Mouse (Mus musculus): ENCODE results near the gene Tcf7.

Gene Tcf7

DNA sequence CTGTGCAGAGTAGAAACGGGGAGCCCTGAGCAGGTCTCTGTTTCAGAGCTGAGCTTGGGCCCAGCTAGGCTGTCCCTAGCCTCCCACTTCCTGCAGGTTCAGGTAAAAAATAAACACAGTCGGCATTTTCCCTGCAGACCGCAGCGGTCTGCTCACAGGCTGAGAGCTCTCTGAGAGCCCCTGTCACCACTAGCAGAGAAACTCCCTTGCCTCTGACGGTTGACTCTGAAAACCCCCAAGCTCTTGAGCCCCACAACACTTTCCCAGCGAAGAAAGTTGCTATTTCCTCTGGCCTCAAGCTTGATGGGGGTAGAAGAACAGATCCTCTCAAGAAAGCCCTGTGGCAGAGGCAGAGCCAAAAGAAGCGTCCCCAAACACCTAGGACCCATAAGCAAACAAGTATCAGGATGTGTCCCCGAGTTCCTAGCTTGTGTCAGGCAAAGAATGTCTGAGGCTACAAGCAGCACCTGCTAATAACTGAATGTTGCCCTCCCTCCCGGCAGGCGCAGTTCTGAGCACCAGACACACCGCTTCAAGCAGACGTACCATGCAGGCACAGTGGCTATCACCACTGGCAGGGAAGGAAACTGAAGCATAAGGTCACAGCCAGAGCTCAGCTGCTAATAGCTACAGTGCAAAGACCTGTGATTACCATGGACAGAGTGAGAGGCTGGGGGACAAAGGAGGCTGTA, 17.1 kb downstream of the Tcf7 start:
- no peak for DNase-seq

DNA sequence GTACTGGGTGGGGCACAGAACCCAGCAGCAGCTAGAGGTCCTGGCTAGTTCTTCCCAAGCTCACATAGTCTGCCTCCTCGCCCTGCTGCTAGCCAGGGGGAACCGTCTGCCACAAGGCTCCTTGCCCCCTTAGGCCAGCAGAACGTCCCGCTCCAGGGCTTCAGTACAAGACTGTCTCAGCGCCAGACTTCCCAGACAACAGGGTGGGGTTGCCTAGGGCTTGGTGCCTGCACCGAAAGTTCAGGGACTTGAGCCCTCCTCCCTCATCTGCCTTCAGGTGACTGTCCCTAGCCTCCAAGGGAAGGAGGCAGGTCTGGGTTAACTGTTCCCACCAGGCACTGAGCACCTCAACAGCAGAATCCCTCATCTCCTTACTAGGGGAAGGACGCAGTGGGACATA, 17.9 kb downstream of the Tcf7 start:
- no peak for DNase-seq

DNA sequence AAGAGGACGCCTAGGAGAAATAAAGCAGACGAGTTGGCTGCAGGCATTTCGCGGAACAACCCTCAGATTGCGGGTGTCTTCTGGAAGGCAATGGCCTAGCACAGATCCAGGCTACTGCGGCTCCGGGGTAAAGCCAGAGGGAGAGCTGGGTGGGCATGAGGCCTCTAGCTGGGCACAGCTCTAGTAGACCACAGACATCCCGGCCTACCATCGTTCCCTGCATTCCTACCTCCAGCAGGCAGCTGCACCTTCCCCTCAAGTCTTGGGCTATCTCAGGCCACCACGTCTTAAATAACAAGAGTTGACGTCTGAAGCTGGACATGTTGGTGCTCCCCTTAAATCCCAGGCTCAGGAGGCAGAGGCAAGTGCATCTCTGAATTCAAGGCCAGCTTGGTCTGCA, 20.5 kb downstream of the Tcf7 start:
- no peak for DNase-seq

DNA sequence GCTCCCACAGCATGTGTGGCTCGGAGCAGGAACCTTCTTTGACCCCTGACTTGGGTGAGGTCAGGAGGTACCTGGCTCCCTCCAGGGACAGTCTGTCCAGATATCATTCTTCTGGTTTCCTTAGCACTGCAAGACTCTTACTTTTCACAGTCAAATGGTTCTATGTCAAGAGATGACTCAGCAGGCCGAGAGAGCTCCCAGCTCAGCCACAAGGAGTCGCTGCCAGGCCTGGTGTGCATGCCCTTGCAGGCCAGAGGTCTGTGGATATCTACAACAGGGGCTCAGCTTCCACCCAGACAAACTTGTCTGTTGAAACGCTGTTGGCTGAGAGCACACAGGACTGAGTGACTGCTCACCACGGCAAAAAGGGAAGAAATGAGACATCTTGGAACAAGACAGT, 20.9 kb downstream of the Tcf7 start:
- no peak for DNase-seq

DNA sequence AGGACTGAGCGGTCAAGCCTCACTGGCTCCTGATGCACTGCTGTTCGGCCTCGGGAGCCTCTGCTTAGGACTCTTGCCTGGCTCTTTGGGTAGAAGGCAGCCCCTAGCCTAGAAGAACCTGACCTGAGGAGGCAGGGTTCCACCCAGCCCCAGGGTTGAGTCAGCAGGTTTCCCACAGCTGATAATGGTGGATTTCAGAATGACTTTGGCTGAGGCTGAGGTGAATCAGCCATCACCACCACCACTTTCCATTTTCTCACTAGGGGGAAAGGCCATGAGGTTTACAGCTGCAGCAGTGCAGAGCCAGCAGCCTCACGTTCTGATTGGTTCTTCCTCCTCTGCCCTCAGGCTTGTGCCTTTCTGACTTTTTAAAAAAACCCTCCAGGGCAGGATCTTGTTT, 21.9 kb downstream of the Tcf7 start:
- DNase-seq, result no peak

DNA sequence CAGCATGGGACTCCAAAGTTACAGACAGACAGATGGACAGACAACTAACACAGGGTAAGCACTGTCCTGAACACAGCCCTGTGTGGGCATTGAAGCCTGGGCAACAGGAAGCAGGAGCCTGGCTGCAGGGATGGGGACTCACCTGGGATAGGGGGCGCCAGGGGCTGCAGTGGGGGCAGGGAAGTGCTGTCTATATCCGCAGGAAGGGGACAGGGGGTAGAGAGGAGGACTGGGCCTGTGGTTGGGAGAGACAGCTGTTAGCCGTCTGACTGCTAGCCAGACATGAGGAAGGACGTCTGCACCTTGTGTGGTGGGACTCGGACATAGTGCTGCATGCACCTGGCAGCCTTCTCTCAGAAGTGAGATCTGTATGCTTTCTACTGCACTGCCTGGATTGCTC, 24.1 kb downstream of the Tcf7 start:
- DNase-seq, result no peak

DNA sequence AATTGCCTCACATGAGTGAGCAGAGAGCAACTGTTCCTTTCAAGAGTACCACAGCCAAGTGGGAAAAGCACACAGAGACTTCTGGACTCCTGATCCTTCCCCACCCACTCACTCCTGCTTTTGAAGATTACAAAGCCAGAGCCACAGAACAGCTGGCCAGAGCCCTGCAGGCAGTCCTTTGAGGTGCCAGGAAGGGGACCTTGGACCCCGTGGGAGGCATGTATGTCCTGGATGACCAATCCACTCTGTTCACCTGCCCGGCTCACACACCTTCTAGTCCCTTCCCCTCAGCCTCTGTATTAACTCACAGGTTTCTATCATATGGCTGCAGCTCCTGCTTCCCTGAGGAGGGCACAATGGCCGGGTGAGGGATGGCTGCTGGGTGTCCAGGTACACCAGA, 25.4 kb downstream of the Tcf7 start:
- DNase-seq, result no peak

- DNase-seq, result no peak
Observed at GRCm38 (mm10) chr11:52255077-52255476, 27.7 kb downstream of the Tcf7 start.

- peak; percentile 80 to 85 for DNase-seq
Observed at GRCm38 (mm10) chr11:52253674-52254375, 29.0 kb downstream of the Tcf7 start.

DNA sequence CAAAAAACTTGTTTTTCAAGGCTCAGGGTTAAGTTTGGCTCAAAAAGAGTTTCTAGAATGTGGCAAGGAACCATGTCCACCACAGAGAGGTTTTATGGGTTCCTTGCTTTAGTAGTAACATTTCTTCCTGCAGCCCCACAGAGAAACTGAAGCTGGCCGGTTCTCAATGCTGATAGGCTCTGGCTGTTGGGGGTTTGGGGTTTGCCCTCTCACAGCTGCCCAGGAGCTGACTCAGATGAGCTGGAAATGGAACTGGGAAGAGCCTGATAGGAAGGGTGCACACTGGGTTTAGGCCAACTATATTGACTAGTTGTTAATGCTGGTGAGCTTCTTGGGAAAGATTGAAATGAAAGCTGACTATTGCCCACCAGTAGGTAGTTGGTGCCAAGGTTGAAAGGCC, 30.1 kb downstream of the Tcf7 start:
- DNase-seq, result no peak

GRCm38 (mm10) chr11:52251770-52252169, 31.0 kb downstream of the Tcf7 start:
- no peak for DNase-seq

GRCm38 (mm10) chr11:52249452-52249851, 33.4 kb downstream of the Tcf7 start:
- no peak for DNase-seq

- DNase-seq, result no peak
Observed at GRCm38 (mm10) chr11:52240898-52241542, 41.8 kb downstream of the Tcf7 start.

DNA sequence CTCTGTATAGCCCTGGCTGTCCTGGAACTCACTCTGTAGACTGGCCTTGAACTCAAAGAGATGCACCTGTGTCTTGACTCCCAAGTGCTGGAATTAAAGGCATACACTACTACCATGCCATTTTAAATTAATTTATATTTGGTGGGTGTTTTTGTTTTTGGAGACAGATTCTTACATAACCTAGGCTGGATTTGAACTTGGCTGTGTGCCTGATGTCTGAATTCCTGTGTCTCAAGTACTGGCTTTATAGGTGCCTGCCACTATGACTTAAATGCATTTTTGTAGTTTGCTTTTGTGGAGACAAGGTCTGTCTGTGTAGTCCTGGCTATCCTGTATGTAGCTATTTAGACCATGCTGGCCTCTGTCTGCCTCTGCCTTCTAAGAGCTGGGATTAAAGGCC, 48.3 kb downstream of the Tcf7 start:
- DNase-seq, result peak; percentile 17 to 33

DNA sequence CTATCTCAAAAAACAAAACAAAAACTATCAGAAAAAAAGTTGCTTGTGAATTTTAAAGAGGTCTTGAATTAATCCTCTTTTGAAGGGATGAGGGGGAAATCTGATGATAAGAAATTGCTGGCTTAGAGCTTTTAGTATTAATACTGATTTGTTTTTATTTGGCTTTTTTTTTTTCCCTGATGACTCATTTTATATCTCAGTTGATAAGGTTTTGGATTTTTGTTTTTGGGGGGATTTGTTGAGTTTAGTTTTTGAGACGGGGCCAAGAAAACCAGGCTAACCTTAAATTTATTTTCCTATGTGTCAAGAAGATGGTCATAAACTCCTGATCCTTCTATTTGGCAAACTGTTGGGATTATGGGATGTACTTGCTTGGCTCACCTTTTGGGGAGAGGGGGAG, 48.9 kb downstream of the Tcf7 start:
- no peak for DNase-seq

GRCm38 (mm10) chr11:52233043-52233653, 49.7 kb downstream of the Tcf7 start:
- DNase-seq, result no peak

DNA sequence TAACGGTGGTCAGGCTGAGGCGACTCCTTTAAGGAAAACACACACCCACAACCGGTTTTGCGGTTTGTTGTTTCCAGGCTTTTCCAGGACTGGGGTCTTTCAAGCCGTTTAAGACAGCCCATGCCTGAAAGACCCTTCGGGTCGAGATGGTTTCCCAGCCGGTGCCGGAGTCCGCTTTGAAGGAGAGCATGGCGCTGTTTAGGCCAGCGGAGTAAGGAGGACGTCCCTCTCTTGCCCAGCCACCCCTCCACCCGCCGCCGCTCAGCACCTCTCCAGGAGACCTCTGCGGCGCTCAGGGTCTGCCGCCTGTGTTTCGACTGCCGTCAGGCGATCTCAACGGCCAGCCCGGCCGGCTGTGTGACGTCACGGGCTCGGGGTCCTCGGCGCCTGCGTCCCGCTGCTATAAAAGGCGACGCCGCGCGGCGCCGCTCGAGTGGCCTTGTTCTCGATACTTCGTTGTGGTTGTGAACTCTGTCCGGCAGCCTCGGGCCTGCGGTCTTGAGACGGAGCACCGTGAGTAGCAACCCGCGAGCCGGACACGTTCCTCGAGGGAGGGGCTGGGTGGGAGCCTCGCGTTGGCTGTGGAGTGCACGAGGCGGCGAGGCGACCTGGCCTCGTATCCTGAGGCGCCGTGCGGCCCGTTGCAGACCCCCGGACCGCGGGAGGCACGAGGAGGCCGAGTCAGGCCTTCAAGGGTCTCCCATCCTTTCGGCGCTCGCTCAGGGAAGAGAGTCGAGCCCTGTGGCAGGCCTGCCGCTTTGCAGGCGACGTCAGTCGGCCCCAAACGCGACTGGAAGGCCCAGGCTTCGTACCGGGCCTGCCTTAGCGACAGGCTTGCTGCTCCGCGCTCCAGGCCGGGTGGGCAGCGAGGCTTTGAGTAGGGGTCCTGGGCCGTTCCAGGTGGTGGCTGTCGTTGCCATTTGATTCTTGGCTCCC, 50.9 kb downstream of the Tcf7 start, which contains the start of gene Skp1a:
Gene Skp1a, plus strand, starts transcription at position 390 of the 936 bp plus-strand sequence.
- peak; percentile 86 to 96 for DNase-seq

- DNase-seq, result no peak
Observed at GRCm38 (mm10) chr11:52230694-52231093, 52.1 kb downstream of the Tcf7 start.

- no peak for DNase-seq
Observed at GRCm38 (mm10) chr11:52228722-52229448, 53.9 kb downstream of the Tcf7 start.

- no peak for DNase-seq
Observed at GRCm38 (mm10) chr11:52227466-52228226, 55.2 kb downstream of the Tcf7 start.

GRCm38 (mm10) chr11:52227053-52227452, 55.8 kb downstream of the Tcf7 start:
- DNase-seq, result no peak
